Mouse (Mus musculus) midbrain, embryonic 12.5 days (tissue): Measurements from ENCODE around the gene Mkrn1. TPM values are rescaled to one million over a fixed set of nuclear protein-coding genes. Genes with fewer than 3 reads are reported as not detected.
A peak's percentile ranks its signal among the peaks of the same experiment; 100 is the strongest.
"Not testable (repeated sequence)": the region's sequence is repeated elsewhere in the genome, so short reads cannot be mapped to it uniquely, and the experiment has no call there.

ENCODE experiments used
- ATAC-seq: fragments of 200-750 bp; cut with Nextera tagmentation; 2 replicates; pipeline ENCODE4 v1.8.0; 2017; ENCODE audit warnings: low read depth, moderate TSS enrichment, moderate library complexity; ENCODE audit not compliant: low FRiP score
- H3K27ac ChIP-seq: fragments of 300-500 bp; sonication (generic); replicated peaks from 2 replicates; pipeline ENCODE4 v1.5.1; 2016; ENCODE audit warnings: mild to moderate bottlenecking
- H3K27me3 ChIP-seq: fragments of 300-500 bp; sonication (generic); 2 replicates; pipeline ENCODE4 v1.6.1; 2016; ENCODE audit warnings: mild to moderate bottlenecking
- H3K36me3 ChIP-seq: fragments of 300-500 bp; sonication (generic); 2 replicates; pipeline ENCODE4 v1.6.1; 2016
- H3K4me1 ChIP-seq: fragments of 300-500 bp; sonication (generic); 2 replicates; pipeline ENCODE4 v1.6.1; 2016
- H3K4me2 ChIP-seq: fragments of 300-500 bp; sonication (generic); replicated peaks from 2 replicates; pipeline ENCODE4 v1.6.1; 2016; ENCODE audit warnings: mild to moderate bottlenecking, moderate library complexity
- H3K4me3 ChIP-seq: fragments of 300-500 bp; sonication (generic); 2 replicates; pipeline ENCODE4 v1.5.1; 2016; ENCODE audit warnings: mild to moderate bottlenecking
- H3K9ac ChIP-seq: fragments of 300-500 bp; sonication (generic); replicated peaks from 2 replicates; pipeline ENCODE4 v1.6.1; 2016; ENCODE audit warnings: mild to moderate bottlenecking, moderate library complexity
- H3K9me3 ChIP-seq: fragments of 300-500 bp; sonication (generic); 2 replicates; pipeline ENCODE4 v1.6.1; 2016; ENCODE audit warnings: mild to moderate bottlenecking
- WGBS: fragments of 180-500 bp; shearing (Covaris S2); methylation state at CpG from one replicate; pipeline ENCODE4 v1.1.7; 2016; 5-methylcytosine and 5-hydroxymethylcytosine counted together
- polyA plus RNA-seq: library from polyadenylated mRNA; unstranded; fragments of >200 nt; fragmentation: Nextera tagmentation; extraction: Ambion mirVana; gene quantifications from 2 replicates; pipeline ENCODE4 v1.2.1, GENCODE M21; 2016

Mkrn1 gene
- polyA plus RNA-seq, 1 experiment from 2014 or later, result 167 TPM

DNA sequence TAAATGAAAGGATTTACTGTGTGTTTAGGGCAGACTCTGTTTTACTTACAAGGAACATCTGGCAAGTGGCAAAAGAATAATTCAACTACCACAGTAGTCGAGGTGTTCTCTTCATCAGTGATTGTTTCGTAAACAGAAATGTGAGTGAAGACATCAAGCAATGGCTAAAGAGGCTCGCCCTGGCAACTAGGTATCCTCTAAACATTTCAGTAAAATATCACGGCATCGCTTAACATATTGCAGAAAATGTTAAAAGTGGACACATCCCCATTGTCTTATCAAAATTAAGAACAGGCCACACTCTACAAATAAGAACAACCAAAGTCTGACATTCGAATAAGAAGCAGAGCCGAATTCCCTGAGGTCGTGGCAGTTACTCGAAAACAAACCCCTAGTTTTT lies 43.5 kb downstream of the Mkrn1 start:
- Histone ChIP-seq H3K9ac (peak overlapping the region; percentile 92), H3K36me3 (peaks cover 10% of the 10 kb centered on the region), H3K9me3 (no peaks in the 10 kb centered on the region), H3K27me3 (peaks cover 26% of the 10 kb centered on the region), H3K4me1 (peaks cover 20% of the 10 kb centered on the region), H3K27ac (no peak overlapping the region; the same call in 1 of the 2 replicates), H3K4me2 (peak overlapping the region; percentile 79), H3K4me3 (peak overlapping the region; percentile 95)
- WGBS, result 27% methylated on average over 9 of the region's 9 CpGs
- ATAC-seq, result no peak

- Histone ChIP-seq H3K4me2 (no peak overlapping the region), H3K9ac (no peak overlapping the region), H3K4me1 (peaks cover 13% of the 10 kb centered on the region), H3K9me3 (no peaks in the 10 kb centered on the region), H3K27me3 (no peaks in the 10 kb centered on the region), H3K36me3 (peaks cover 10% of the 10 kb centered on the region), H3K27ac (no peak overlapping the region), H3K4me3 (no peak overlapping the region)
- ATAC-seq, result no peak
- WGBS, result 86% methylated on average over 4 of the region's 4 CpGs
These were observed 46.8 kb downstream of the Mkrn1 start for GRCm38 (mm10) chr6:39373301-39373955.

DNA sequence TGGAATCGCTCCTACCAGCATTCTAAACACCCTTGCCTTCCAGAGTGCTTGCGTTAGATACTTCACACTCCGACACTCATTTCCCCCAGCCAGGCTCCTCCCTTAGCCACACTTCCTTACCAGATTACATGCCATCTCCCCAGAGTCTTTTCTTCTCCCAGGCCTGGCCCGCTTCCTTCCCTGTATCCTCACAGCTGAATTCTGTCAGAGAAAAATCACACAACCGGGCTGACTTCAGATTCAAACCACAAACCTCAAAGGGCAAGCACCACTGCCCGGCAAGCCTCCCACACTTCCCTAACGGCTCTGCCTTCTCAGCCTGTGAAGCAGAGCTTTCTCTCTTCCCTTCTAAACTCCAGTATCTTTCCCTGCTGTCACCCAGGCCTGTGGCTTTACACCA lies 47.5 kb downstream of the Mkrn1 start:
- no peak overlapping the region for H3K4me3 ChIP-seq
- no peak for ATAC-seq
- no peak overlapping the region for H3K4me2 ChIP-seq
- no peaks in the 10 kb centered on the region for H3K27me3 ChIP-seq
- 0 out of 2 replicates have a peak overlapping the region, but pooled peaks have one; percentile 15 for H3K27ac ChIP-seq
- 73% methylated on average over 7 of the region's 7 CpGs for WGBS
- peaks cover 10% of the 10 kb centered on the region for H3K36me3 ChIP-seq
- H3K9me3 ChIP-seq, result no peaks in the 10 kb centered on the region
- H3K9ac ChIP-seq, result no peak overlapping the region
- H3K4me1 ChIP-seq, result peaks cover 13% of the 10 kb centered on the region

DNA sequence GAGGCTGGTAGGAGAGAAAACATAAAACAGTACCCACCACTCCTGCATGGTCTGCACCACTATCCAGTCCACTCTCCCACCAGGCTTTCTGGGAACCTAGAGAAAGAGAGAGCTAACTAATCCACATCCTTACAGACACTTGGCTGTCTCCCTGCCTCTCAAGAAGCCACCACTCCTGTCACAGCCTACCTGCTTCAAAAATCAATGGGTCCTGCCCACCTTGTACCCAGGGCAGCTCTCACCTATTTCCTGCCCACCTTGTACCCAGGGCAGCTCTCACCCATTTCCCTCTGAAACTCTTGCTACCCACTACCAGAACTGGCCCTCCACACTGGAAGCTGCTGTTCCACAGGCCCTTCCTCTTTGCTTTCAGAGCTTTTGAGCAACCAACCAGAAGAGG lies 48.2 kb downstream of the Mkrn1 start:
- Histone ChIP-seq H3K4me2 (no peak overlapping the region), H3K27ac (no peak overlapping the region), H3K9me3 (no peaks in the 10 kb centered on the region), H3K4me1 (peaks cover 13% of the 10 kb centered on the region), H3K4me3 (no peak overlapping the region), H3K27me3 (no peaks in the 10 kb centered on the region), H3K36me3 (peaks cover 10% of the 10 kb centered on the region), H3K9ac (no peak overlapping the region)
- no peak for ATAC-seq

GRCm38 (mm10) chr6:39369631-39370030 lies 50.6 kb downstream of the Mkrn1 start:
- Histone ChIP-seq H3K4me3 (no peak overlapping the region), H3K9me3 (no peaks in the 10 kb centered on the region), H3K9ac (no peak overlapping the region), H3K36me3 (peaks cover 28% of the 10 kb centered on the region), H3K27me3 (no peaks in the 10 kb centered on the region), H3K27ac (no peak overlapping the region), H3K4me2 (no peak overlapping the region), H3K4me1 (no peaks in the 10 kb centered on the region)
- ATAC-seq, result no peak
- WGBS, result 92% methylated on average over 3 of the region's 3 CpGs

GRCm38 (mm10) chr6:39362684-39363083 lies 57.6 kb downstream of the Mkrn1 start:
- 98% methylated on average over 2 of the region's 2 CpGs for WGBS
- Histone ChIP-seq H3K4me1 (no peaks in the 10 kb centered on the region), H3K9ac (no peak overlapping the region), H3K4me2 (no peak overlapping the region), H3K4me3 (no peak overlapping the region), H3K27me3 (no peaks in the 10 kb centered on the region), H3K36me3 (peaks cover 64% of the 10 kb centered on the region), H3K9me3 (no peaks in the 10 kb centered on the region), H3K27ac (no peak overlapping the region)
- no peak for ATAC-seq

GRCm38 (mm10) chr6:39359207-39359606 lies 61.1 kb downstream of the Mkrn1 start:
- H3K4me1 ChIP-seq, H3K27ac ChIP-seq, H3K9me3 ChIP-seq, H3K4me3 ChIP-seq, H3K27me3 ChIP-seq, ATAC-seq, H3K9ac ChIP-seq, H3K4me2 ChIP-seq: not testable (repeated sequence)
- 96% methylated on average over 9 of the region's 9 CpGs for WGBS
- peaks cover 72% of the 10 kb centered on the region for H3K36me3 ChIP-seq

DNA sequence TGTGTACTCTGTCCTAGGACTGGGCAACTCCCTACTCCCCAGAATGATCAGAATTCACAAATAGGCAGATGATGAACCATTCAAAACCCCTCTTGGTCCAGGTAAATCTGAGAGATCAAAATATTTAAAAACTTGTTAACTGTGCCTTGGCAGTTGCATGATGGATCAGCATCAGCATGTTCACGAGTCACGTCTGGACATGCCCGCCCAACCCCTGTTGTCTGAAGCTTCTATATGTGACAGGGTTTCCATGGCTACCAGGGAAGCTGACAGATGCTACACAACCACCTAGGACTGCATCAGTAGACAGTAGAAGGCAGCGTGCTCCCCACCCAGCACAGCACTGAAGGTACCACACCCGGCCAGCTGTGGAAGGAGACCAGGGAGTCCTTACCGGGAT lies 71.3 kb downstream of the Mkrn1 start:
- Histone ChIP-seq H3K9ac (no peak overlapping the region), H3K4me1 (peaks cover 47% of the 10 kb centered on the region), H3K36me3 (peaks cover 45% of the 10 kb centered on the region), H3K4me2 (no peak overlapping the region), H3K27ac (peak overlapping the region; percentile 84), H3K9me3 (no peaks in the 10 kb centered on the region), H3K4me3 (no peak overlapping the region), H3K27me3 (no peaks in the 10 kb centered on the region)
- 65% methylated on average over 6 of the region's 6 CpGs for WGBS
- ATAC-seq, result no peak

DNA sequence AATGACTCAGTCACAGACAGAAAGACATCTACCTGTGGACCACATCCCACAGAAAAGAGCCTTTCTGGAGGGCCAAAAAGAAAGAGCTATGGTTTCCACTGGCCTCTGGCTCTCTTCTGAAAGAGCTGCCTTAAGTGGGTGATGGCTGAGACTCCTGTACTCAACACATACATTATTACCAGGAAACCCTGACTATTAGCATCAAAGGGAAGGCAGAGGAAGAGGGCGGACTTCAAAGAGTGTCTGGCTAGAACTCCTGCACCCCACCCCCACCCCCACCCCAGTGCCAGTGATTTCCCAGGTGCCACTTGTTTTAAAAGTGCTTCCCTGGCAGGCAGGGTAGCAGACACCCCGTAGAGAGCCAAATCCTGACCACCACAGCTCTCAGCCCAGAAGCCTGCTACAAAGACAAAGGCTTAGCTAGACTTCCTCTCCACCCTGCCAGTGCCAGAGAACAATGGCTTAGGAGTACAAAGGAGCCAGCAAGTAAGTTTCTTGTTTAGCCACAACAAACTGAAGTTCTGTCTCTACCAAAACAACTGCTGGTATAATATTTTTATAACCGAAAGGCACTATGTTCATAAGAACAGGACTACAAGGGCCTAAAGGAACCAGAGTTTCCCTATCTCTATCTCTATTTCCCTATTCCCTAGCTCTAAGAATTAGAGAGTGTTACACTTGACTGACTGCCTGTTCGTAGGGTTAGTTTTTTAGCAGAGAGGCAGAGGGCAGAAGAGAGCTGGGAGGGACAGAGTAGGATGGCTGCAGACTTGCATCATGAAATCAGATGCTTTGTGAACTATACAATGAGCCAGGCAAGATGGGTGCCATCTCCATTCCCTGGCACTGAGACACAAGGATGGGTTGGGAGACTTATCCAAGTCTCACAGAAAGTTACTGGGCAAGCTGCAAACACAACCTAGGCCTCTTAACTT lies 72.1 kb downstream of the Mkrn1 start:
- Histone ChIP-seq H3K27ac (peak overlapping the region; percentile 84), H3K9me3 (no peaks in the 10 kb centered on the region), H3K36me3 (peaks cover 46% of the 10 kb centered on the region), H3K4me2 (no peak overlapping the region), H3K9ac (peak overlapping the region; percentile 21; the same call in 1 of the 2 replicates), H3K4me1 (peaks cover 47% of the 10 kb centered on the region), H3K27me3 (no peaks in the 10 kb centered on the region), H3K4me3 (no peak overlapping the region)
- peak; percentile 31; the same call in 1 of the 2 replicates for ATAC-seq
- 16% methylated on average over 4 of the region's 4 CpGs for WGBS

Other genes with a start within 250 kb of the Mkrn1 start
- 21.4 and 23.0 TPM in 2 replicates for gene Kdm7a, start 213.7 kb downstream of the Mkrn1 start, polyA plus RNA-seq
- gene Slc37a3, start 42.8 kb downstream of the Mkrn1 start, polyA plus RNA-seq, result 52.6 and 53.0 TPM in 2 replicates
- 0.20 and 0.26 TPM in 2 replicates for gene Rab19, start 39.3 kb downstream of the Mkrn1 start, polyA plus RNA-seq
- gene Dennd2a, start 137.4 kb upstream of the Mkrn1 start, polyA plus RNA-seq, result 61.4 and 68.5 TPM in 2 replicates
- 35.9 and 36.9 TPM in 2 replicates for gene Adck2, start 153.4 kb upstream of the Mkrn1 start, polyA plus RNA-seq
- gene Gm42420, start 165.3 kb upstream of the Mkrn1 start, polyA plus RNA-seq, result 0.37 and 1.2 TPM in 2 replicates
- gene Ndufb2, start 172.1 kb upstream of the Mkrn1 start, polyA plus RNA-seq, result 267 and 275 TPM in 2 replicates